Mouse (Mus musculus) kidney, postnatal 10 days (tissue): ENCODE measurements around the gene Ttll5.

Experiments
- DNase-seq: peaks from one replicate; pipeline ENCODE4 v3.0.0; 2021; ENCODE audit warnings: mixed read lengths

Ttll5 gene

DNA sequence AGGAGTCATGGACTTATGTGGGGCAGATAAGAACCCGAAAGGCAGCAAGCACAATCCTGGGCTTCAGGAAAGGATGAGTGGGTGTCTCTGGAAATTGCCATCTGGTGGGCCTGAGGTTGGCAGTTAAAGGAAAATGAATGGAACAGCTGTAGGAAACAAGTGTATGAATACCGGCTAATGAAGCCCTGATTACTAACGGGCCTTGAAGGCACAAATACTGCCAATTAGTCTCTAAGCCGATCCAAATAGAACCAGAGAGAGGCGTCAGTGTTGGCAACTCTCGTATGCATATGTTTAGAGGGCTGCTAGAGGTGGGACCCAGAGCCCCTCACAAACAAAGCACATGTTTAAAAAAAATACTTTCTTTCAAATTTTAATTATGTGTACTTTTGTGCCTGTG lies 247.0 kb downstream of the Ttll5 start:
- no peak for DNase-seq

GRCm38 (mm10) chr12:86074681-86075080 lies 250.2 kb downstream of the Ttll5 start:
- DNase-seq = no peak

DNA sequence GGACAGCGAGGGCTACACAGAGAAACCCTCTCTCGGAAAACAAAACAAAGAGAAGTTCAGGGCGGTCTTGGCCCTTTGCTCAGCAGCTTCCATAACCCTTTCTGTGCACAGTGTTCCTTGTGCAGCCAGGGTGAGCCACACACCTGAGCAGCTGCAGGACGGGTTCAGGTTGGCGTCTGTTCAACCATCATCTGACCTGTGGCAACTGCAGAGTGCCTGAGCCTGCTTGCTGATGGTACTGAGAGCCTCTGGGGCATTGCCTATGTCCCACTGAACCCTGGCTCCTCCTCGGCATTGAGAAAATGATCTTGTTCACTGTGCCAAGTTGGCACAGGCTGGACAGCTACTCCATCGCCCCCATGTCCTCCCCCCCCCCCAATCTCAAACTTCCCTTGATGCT lies 250.9 kb downstream of the Ttll5 start:
- DNase-seq = no peak

GRCm38 (mm10) chr12:86076321-86076901 lies 252.0 kb downstream of the Ttll5 start:
- peak; percentile 56 for DNase-seq

GRCm38 (mm10) chr12:86077322-86077721 lies 252.9 kb downstream of the Ttll5 start:
- DNase-seq = no peak

DNA sequence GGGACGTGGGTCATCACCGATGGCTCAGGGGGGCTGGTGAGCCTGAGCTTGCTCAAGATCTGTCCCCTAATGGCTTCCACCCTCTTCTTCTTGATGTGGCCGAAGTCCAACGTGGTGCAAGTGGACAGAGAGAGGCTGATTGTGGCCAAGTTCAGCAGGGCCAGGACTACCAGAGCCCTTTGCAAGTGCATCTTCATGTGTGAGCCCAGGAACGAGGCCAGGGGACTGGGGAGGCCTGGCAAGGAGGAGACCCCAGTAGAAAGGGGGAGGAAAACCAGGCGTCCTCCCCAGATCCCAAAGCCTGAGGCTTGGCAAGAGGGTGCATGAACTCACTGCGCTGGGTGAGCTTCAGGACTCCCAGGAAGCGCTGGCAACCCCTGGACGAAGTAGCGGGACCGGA lies 253.3 kb downstream of the Ttll5 start:
- DNase-seq = no peak

- no peak for DNase-seq
Observed at GRCm38 (mm10) chr12:86078176-86078552, 253.7 kb downstream of the Ttll5 start.

GRCm38 (mm10) chr12:86078553-86079201 lies 254.2 kb downstream of the Ttll5 start, which contains the start of gene Tgfb3:
TSS of gene Tgfb3 (minus strand) at chr12:86079041.
- DNase-seq = peak; percentile 69

DNA sequence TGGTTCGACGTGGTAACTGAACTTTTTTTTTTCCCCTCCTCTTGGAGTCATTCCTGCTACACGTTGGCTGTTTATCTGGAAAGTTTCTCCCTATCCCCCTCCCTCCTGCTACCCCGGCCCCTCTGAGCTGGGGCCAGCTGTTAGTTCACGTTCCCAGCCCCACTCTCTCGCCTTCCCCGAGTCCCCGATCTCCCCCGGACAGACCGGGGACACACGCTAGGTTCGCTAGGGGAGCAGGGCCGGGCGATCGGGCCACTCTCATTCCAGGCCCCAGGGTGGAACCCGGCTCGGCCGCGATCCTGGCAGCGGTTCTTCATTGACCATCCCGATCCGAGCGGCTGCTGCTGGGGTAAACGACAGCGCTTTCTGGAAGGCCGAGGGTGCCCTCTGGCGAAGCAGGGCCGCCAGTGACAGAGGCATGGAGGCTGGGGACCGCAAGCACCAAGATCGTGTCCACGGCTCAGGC lies 254.8 kb downstream of the Ttll5 start:
- DNase-seq = peak; percentile 95

- DNase-seq = peak; percentile 93
Observed at GRCm38 (mm10) chr12:86082481-86083012, 258.1 kb downstream of the Ttll5 start, which contains the start of gene Ift43. TSS of gene Ift43 (plus strand) at chr12:86082541.

DNA sequence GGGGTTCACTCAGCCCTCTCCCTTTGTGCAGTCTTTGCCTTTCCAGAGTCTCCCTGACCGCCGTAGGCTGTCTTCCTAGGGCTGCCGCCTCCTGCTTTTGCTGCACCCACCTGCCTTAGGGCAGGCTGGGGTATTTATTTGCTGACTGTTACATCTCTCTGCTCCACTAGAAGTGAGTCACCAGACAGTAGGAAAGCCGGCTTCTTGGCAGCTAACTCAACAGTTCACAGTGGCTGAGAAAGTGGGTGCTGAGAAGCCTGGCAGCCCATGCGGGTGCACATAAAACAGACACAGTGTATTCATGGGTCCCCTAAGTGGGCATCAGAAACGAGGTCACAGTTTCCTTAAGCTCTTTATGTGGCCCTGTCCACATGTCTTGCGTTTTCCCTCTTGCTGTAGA lies 261.4 kb downstream of the Ttll5 start:
- no peak for DNase-seq

DNA sequence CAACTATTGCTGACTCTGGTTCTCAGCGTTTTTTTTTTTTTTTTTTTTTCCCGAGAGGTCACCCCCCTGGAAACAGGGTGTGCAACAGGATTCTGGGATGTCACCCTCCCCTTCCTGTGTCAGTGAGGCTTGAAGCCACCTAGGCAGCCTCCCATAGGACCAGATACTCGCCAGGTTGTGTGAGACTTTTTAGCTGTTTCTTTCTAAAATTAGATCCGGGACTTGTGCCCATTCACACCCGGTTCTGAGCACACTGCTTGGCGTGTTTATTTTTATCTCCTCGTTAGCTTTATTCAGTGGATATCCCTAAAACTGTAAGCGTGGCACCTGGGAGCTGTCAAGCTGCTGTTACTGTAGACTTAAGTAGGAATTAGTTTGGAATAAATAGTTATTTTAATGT lies 262.1 kb downstream of the Ttll5 start:
- DNase-seq = no peak

DNA sequence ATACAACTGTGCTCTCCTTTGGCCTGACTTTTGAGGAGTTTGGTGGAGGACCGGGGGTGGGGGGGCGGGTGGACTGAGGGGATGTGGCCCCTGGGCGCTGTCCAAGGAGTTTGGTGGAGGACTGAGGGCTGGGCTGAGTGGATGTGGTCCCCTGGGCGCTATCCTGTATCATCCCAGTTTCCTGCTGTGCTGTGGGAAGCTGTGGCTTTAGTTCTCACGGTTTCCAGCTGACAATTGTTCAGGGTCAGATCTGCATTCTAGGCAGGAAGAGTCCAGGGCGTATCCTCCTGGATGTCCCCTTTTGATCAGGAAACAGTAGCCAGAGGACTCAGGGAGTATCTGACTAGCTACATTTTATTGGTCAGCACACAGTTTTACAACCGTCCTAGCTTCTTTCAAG lies 263.6 kb downstream of the Ttll5 start:
- DNase-seq = peak; percentile 57

GRCm38 (mm10) chr12:86090764-86091163 lies 266.3 kb downstream of the Ttll5 start:
- DNase-seq = no peak

DNA sequence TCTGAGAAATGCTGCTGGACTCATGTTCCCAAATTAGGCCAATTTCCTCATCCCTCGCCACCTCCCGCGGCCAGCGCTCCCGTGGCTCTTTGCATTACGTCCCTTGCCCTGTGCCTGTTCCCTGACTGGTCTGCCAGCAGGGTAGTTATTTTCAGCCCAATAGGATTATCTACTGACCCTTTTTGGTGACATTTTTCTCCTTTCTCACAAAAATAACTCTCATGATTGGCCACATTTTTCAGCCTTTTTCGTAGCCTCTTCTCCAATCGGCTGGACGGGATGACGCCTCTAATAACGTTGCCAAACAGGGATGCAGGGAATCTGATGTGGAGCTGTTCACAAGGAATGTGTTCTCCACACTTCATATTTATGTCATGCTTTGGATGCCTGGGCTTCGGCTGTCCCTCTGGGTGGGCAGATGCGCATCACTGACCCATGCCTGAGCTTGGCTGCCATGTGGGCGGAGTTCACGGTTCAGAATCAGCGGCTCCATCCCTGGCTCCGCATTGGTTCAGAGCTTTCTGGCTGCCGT lies 267.2 kb downstream of the Ttll5 start:
- DNase-seq = peak; percentile 57

DNA sequence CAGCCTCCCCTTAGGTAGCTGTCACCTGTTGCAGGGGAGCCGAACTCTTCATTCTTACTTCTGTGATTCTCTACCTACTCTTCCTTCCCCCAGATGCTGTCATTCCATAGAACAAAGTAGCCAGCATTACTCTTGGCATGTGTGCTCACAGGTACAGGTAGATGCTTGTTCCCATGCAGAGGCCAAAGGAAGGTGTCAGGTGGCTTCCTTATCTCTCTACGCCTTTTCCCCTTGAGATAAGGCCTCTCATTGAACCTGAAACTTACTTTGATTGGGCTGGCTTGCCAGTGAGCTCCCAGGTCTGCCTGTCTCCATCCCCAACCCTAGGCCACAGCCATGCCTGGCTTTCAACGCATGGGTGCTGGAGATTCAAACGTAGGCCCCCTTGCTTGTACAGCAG lies 269.6 kb downstream of the Ttll5 start:
- DNase-seq = no peak

- DNase-seq = no peak
Observed at GRCm38 (mm10) chr12:86095806-86096205, 271.3 kb downstream of the Ttll5 start.

DNA sequence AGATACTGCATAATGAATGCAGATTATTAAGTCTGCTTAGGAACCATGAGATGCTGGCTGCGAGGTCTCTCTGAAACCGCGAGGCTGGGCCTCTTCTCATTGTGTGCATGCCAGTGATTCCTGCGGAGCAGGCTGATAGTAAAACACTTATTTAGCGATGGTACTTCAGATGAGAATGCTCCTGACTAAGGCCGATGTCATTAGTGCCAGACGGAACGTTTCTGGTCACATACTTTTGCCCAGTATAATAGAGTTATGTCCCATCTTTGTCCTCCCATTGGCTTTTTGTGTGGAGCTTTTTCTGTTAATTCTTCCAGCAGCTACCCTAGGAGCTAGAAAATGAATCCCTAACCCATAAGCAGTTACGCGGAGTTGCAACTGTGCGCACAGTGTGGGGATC lies 273.3 kb downstream of the Ttll5 start:
- DNase-seq = no peak

GRCm38 (mm10) chr12:86100711-86101110 lies 276.3 kb downstream of the Ttll5 start:
- no peak for DNase-seq

DNA sequence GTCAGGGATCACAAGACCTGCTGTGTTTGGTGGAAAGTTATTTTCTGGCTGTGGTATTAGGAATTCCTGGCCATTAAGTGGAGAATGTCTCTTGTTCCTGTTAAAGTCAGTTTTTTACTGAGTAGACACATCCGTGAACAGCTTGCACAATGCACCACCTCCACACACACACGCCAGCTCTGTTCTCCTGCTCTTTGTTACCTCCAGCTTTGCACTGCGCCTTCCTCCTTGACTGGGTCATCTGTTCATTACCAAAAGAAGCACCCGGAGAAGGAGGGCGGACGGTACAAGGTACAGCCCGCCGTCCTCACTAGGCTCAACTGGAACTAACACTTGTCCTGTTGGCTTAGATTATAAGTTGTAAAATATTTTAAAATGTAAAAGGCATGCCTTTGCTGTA lies 278.2 kb downstream of the Ttll5 start:
- peak; percentile 54 for DNase-seq

DNA sequence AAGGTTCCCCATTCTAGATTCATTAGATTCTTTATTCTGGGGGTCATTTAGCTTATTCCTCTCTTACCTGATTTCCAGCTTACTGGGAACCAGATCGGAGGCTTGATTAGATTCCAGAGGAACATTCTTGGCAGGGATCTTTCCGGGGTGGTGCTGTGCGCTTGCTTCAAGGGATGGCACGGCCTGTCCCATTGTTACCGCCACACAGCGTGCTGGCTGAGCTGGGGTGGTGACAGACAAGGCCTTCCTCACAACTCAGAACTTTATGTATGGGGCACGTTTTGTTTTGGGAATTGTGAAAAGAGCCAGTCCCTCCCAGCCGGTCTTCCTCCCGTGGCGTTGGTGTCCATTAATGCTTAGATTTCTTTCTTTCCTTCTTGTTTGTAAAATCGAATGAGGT lies 278.9 kb downstream of the Ttll5 start:
- no peak for DNase-seq

GRCm38 (mm10) chr12:86103852-86104251 lies 279.4 kb downstream of the Ttll5 start:
- peak; percentile 46 for DNase-seq

- peak; percentile 53 for DNase-seq
Observed at GRCm38 (mm10) chr12:86104297-86104696, 279.8 kb downstream of the Ttll5 start.

- DNase-seq = no peak
Observed at GRCm38 (mm10) chr12:86105546-86105945, 281.1 kb downstream of the Ttll5 start.
